ENCODE assay signal across 12 mouse cellular contexts in the genomic region with DNA sequence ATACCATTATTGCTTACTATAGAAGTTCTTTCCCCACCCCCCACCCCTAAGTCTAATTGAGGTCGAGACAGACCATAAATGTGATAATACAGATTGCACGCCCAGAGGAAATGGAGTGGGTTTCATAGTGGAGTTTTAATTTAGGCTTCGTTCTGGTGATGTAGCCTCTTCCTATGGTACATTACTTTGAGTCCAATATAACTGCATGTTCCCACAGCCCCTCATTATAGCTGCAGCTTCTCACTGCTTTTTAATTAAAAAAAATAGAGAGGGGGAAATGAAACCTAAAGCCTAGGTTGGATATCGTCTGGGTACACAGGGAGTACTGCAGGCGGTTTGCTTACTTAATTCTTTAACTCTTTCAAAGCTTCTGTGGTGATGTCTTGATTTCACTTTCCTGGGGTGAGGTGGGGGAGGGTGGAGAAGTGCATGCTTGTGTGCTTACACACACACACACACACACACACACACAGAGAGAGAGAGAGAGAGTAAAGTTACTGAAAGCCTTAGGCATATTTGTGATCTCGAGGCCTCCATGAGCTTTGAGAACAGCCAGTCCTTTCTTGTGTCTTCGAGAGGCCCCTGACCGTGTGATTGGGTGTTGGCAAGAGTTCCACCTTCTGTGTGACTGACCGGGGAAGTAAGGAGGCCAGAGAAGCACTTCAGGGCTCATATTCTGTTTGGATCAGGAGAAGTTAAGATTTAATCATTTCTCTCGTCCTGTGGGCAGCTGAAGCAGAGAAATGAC. TPM values are rescaled to one million over a fixed set of nuclear protein-coding genes. Genes with fewer than 3 reads are reported as not detected.
DNase-seq lines count a peak whose midpoint lies in the region; ATAC-seq and TF ChIP-seq lines count a peak whose summit lies in the region.
"Had no signal": no experiment of that assay in that cellular context is flagged by ENCODE, and none has a peak within 500 bp of the region (broad histone marks: within the 10 kb centered on the region; RNA-seq: fewer than 3 reads in every experiment).

No protein-coding gene starts in this region.

- no peak for TF ChIP-seq CTCF in kidney, postnatal 0 days (IDR thresholded peaks at IDR 0.05; ENCODE audit: low read depth)

- H3K4me1 ChIP-seq in kidney, postnatal 0 days (replicated peaks; ENCODE audit: insufficient read depth, low read length) = no peaks in the 10 kb centered on the region
- H3K4me1 ChIP-seq in embryonic facial prominence, embryonic 13.5 days = peaks cover 40% of the 10 kb centered on the region
- peaks cover 21% of the 10 kb centered on the region for H3K4me1 ChIP-seq in lung, embryonic 15.5 days
- peaks cover 31% of the 10 kb centered on the region for H3K4me1 ChIP-seq in neural tube, embryonic 14.5 days (ENCODE audit: control insufficient read depth, insufficient read depth, low read length)
- peaks cover 27% of the 10 kb centered on the region for H3K4me1 ChIP-seq in liver, embryonic 12.5 days
- H3K4me1 ChIP-seq in forebrain, embryonic 15.5 days = peaks cover 39% of the 10 kb centered on the region

- no peak overlapping the region for H3K9ac ChIP-seq in kidney, postnatal 0 days (ENCODE audit: low read depth, low read length)
- H3K9ac ChIP-seq in embryonic facial prominence, embryonic 13.5 days = no peak overlapping the region
- H3K9ac ChIP-seq in lung, embryonic 15.5 days = no peak overlapping the region
- H3K9ac ChIP-seq in neural tube, embryonic 14.5 days (replicated peaks; ENCODE audit: low read depth, low read length) = no peak overlapping the region
- no peak overlapping the region for H3K9ac ChIP-seq in liver, embryonic 12.5 days
- no peak overlapping the region for H3K9ac ChIP-seq in forebrain, embryonic 15.5 days (replicated peaks)

- no peaks in the 10 kb centered on the region for H3K9me3 ChIP-seq in kidney, postnatal 0 days (replicated peaks; ENCODE audit: low read length)
- H3K9me3 ChIP-seq in embryonic facial prominence, embryonic 13.5 days = no peaks in the 10 kb centered on the region
- H3K9me3 ChIP-seq in lung, embryonic 15.5 days = no peaks in the 10 kb centered on the region
- H3K9me3 ChIP-seq in neural tube, embryonic 14.5 days (ENCODE audit: control insufficient read depth, low read length) = no peaks in the 10 kb centered on the region
- H3K9me3 ChIP-seq in liver, embryonic 12.5 days (replicated peaks) = no peaks in the 10 kb centered on the region
- no peaks in the 10 kb centered on the region for H3K9me3 ChIP-seq in forebrain, embryonic 15.5 days

- 19% methylated on average over 10 of the region's 10 CpGs for WGBS in kidney, postnatal 0 days
- WGBS in embryonic facial prominence, embryonic 13.5 days = 19% methylated on average over 10 of the region's 10 CpGs
- 35% methylated on average over 10 of the region's 10 CpGs for WGBS in lung, embryonic 15.5 days
- 34% methylated on average over 10 of the region's 10 CpGs for WGBS in neural tube, embryonic 14.5 days
- WGBS in liver, embryonic 12.5 days (ENCODE audit: insufficient replicate concordance) = 53% methylated on average over 10 of the region's 10 CpGs
- WGBS in forebrain, embryonic 15.5 days = 35% methylated on average over 10 of the region's 10 CpGs

- H3K36me3 ChIP-seq in kidney, postnatal 0 days (ENCODE audit: insufficient read depth, low read length) = no peaks in the 10 kb centered on the region
- H3K36me3 ChIP-seq in embryonic facial prominence, embryonic 13.5 days = no peaks in the 10 kb centered on the region
- no peaks in the 10 kb centered on the region for H3K36me3 ChIP-seq in lung, embryonic 15.5 days
- H3K36me3 ChIP-seq in neural tube, embryonic 14.5 days (ENCODE audit: control insufficient read depth, insufficient read depth, low read length) = no peaks in the 10 kb centered on the region
- no peaks in the 10 kb centered on the region for H3K36me3 ChIP-seq in liver, embryonic 12.5 days
- H3K36me3 ChIP-seq in forebrain, embryonic 15.5 days = no peaks in the 10 kb centered on the region

- H3K27ac ChIP-seq in kidney, postnatal 0 days = no peak overlapping the region
- H3K27ac ChIP-seq in embryonic facial prominence, embryonic 13.5 days = peak overlapping the region; percentile 35; the same call in 1 of the 2 replicates
- H3K27ac ChIP-seq in lung, embryonic 15.5 days = peak overlapping the region; percentile 49
- H3K27ac ChIP-seq in neural tube, embryonic 14.5 days (ENCODE audit: low read depth, low read length) = peak overlapping the region; percentile 49
- no peak overlapping the region for H3K27ac ChIP-seq in liver, embryonic 12.5 days
- H3K27ac ChIP-seq in forebrain, embryonic 15.5 days (replicated peaks) = no peak overlapping the region

- H3K4me3 ChIP-seq in kidney, postnatal 0 days (replicated peaks; ENCODE audit: low read depth, low read length) = no peak overlapping the region
- no peak overlapping the region for H3K4me3 ChIP-seq in embryonic facial prominence, embryonic 13.5 days
- no peak overlapping the region for H3K4me3 ChIP-seq in lung, embryonic 15.5 days
- no peak overlapping the region for H3K4me3 ChIP-seq in neural tube, embryonic 14.5 days (ENCODE audit: low read depth, low read length)
- H3K4me3 ChIP-seq in liver, embryonic 12.5 days = no peak overlapping the region
- no peak overlapping the region for H3K4me3 ChIP-seq in forebrain, embryonic 15.5 days

- DNase-seq in kidney, postnatal 0 days (ENCODE audit: low spot score) = peak; percentile 12
- DNase-seq in kidney, postnatal 14 days = no peak
- DNase-seq in urinary bladder, postnatal 4 days (ENCODE audit: low spot score in 2 of 2) = no peak
- DNase-seq: adrenal gland, postnatal 10 days; cerebellum, postnatal 36 days; gastrocnemius, postnatal 36 days; thymus, postnatal 36 days had no signal

- H3K27me3 ChIP-seq in kidney, postnatal 0 days (ENCODE audit: insufficient read depth, low read length) = no peaks in the 10 kb centered on the region
- no peaks in the 10 kb centered on the region for H3K27me3 ChIP-seq in embryonic facial prominence, embryonic 13.5 days
- no peaks in the 10 kb centered on the region for H3K27me3 ChIP-seq in lung, embryonic 15.5 days
- H3K27me3 ChIP-seq in neural tube, embryonic 14.5 days (ENCODE audit: control insufficient read depth, insufficient read depth, low read length) = no peaks in the 10 kb centered on the region
- no peaks in the 10 kb centered on the region for H3K27me3 ChIP-seq in liver, embryonic 12.5 days (replicated peaks)
- no peaks in the 10 kb centered on the region for H3K27me3 ChIP-seq in forebrain, embryonic 15.5 days

- no peak for ATAC-seq in kidney, postnatal 0 days (replicated peaks; ENCODE audit: low FRiP score, low read depth)
- no peak for ATAC-seq in embryonic facial prominence, embryonic 13.5 days (ENCODE audit: insufficient number of reproducible peaks, insufficient read depth, low FRiP score, low TSS enrichment, low read depth)
- ATAC-seq in lung, embryonic 15.5 days (ENCODE audit: borderline replicate concordance, extremely low read depth, low FRiP score, low TSS enrichment) = peak; percentile 62
- ATAC-seq in neural tube, embryonic 14.5 days (ENCODE audit: low read depth) = peak; percentile 76
- no peak for ATAC-seq in liver, embryonic 12.5 days
- no peak for ATAC-seq in forebrain, embryonic 15.5 days (replicated peaks)

- H3K4me2 ChIP-seq in kidney, postnatal 0 days (ENCODE audit: low read length) = no peak overlapping the region
- H3K4me2 ChIP-seq in embryonic facial prominence, embryonic 13.5 days = no peak overlapping the region
- 0 out of 2 replicates have a peak overlapping the region, but pooled peaks have one; percentile 1 for H3K4me2 ChIP-seq in lung, embryonic 15.5 days
- H3K4me2 ChIP-seq in neural tube, embryonic 14.5 days (ENCODE audit: low read depth, low read length) = no peak overlapping the region
- no peak overlapping the region for H3K4me2 ChIP-seq in liver, embryonic 12.5 days
- no peak overlapping the region for H3K4me2 ChIP-seq in forebrain, embryonic 15.5 days (replicated peaks)

RNA-seq across cellular contexts. Expression of a gene that starts 31.7 kb away (rescaled TPM):
- polyA plus RNA-seq in kidney, postnatal 0 days (2015; fragmentation: Nextera tagmentation; extraction: Ambion mirVana) = 46.3 and 51.8 TPM in 2 replicates
- 62.1 and 68.9 TPM in 2 replicates for polyA plus RNA-seq in embryonic facial prominence, embryonic 13.5 days (2015; fragmentation: Nextera tagmentation; extraction: Ambion mirVana)
- polyA plus RNA-seq in lung, embryonic 15.5 days (2015; fragmentation: Nextera tagmentation; extraction: Ambion mirVana) = 59.9 and 60.1 TPM in 2 replicates
- 59.4 and 65.6 TPM in 2 replicates for polyA plus RNA-seq in neural tube, embryonic 14.5 days (2014; fragmentation: Nextera tagmentation; extraction: Ambion mirVana)
- polyA plus RNA-seq in liver, embryonic 12.5 days (2016; fragmentation: Nextera tagmentation; extraction: Ambion mirVana) = 35.7 and 39.0 TPM in 2 replicates
- polyA plus RNA-seq in forebrain, embryonic 15.5 days (2015; fragmentation: Nextera tagmentation; extraction: Ambion mirVana) = 81.1 and 82.5 TPM in 2 replicates

Comparison
In these comparisons a context has a peak if more than half of its experiments do, and no peak if none do; other contexts are left out.
1. ATAC-seq: peak in lung, embryonic 15.5 days (single experiment) and neural tube, embryonic 14.5 days (single experiment); none in kidney, postnatal 0 days (single experiment), embryonic facial prominence, embryonic 13.5 days (single experiment), liver, embryonic 12.5 days (single experiment) and forebrain, embryonic 15.5 days (single experiment).
2. H3K27ac ChIP-seq: peak in embryonic facial prominence, embryonic 13.5 days (single experiment), lung, embryonic 15.5 days (single experiment) and neural tube, embryonic 14.5 days (single experiment); none in kidney, postnatal 0 days (single experiment), liver, embryonic 12.5 days (single experiment) and forebrain, embryonic 15.5 days (single experiment).